Mouse (Mus musculus) embryonic fibroblast, embryonic 13.5 days (primary cell): ENCODE results near the gene Zfp963.

ENCODE experiments used
- CTCF ChIP-seq: IDR thresholded peaks from 2 replicates; pipeline ENCODE4 v1.5.1; 2011; ENCODE audit warnings: mild to moderate bottlenecking, control low read depth, low read length, moderate library complexity, borderline replicate concordance; ENCODE audit not compliant: insufficient read depth
- POLR2A ChIP-seq: IDR thresholded peaks from 2 replicates; pipeline ENCODE4 v1.6.1; 2011; ENCODE audit warnings: low read depth, mild to moderate bottlenecking, control low read depth, low read length, moderate library complexity

- TF ChIP-seq POLR2A (no peak), CTCF (no peak)
Observed at GRCm38 (mm10) chr8:69713516-69713915, 36.3 kb downstream of the Zfp963 start.
